Mouse (Mus musculus) regulatory T cell (primary cell): ENCODE results near the gene Jazf1.

Experiments used
- in situ Hi-C: fragments of 300-600 bp; cut with MboI, MseI; formaldehyde crosslinking; loops from one replicate; pipeline ENCODE4 v1.15.1; 2025; ENCODE audit warnings: high pct_unique_total_duplicates

Jazf1 gene

GRCm38 (mm10) chr6:53010286-53010685 is 58.1 kb downstream of the Jazf1 start:
- in situ Hi-C loops: no loop called here

DNA sequence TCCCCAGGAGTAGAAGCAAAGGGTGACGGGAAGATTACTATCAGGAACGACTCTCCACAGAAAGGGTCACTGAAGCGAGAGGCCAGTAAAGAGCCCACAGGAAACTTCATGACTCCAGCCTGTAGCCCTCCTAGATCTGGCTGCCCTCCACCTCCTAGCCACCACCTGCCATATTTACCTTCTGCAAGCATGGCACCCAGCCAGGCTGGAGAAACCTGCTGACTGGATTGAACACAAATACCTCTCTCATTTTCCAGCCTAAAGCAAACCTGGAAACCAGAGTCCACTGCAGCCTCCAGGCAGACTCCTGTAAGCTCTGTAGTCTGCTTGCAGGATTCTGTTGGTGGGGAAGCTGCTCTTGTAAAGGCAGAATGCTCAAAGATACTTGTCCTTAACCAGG is 62.4 kb downstream of the Jazf1 start:
- in situ Hi-C loops: no loop called here

DNA sequence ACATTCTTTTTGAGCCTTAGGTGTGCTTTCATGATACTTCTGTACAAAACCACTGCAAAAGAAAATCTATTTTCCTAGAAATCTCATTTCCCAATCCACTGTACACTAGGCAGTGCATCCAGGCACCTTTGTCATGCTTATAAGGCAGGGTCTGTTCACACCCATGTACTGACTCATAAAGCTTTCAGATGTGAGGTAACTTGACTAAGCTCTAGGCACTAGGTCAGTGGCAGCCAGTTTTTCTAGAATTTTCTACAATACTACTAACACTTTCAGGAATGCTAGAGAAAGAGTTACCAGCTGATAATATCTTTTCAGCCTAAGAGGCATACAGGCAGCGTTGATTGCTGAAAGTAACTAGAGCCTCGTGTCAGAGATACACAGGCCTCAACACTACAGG is 62.9 kb downstream of the Jazf1 start:
- in situ Hi-C loops: no loop called here

DNA sequence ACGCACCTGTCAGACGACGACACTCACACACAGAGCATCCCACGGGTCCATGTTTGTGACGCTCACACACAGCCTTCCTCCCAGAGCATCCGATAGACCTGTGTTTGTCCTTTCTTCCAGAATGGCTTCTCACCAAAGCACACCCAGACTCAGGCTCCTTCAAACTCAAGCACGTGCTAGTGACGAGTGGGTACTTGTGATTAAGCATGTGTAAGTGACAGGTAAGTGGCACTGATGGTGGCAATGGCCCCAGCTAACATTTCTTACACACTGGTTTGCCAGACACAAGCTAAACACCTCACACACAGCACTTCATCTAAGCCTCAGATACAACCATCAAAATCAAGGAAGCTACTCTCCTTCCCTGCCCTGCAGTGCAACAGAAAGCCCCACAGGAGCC is 77.6 kb downstream of the Jazf1 start:
- in situ Hi-C loops: no loop called here

DNA sequence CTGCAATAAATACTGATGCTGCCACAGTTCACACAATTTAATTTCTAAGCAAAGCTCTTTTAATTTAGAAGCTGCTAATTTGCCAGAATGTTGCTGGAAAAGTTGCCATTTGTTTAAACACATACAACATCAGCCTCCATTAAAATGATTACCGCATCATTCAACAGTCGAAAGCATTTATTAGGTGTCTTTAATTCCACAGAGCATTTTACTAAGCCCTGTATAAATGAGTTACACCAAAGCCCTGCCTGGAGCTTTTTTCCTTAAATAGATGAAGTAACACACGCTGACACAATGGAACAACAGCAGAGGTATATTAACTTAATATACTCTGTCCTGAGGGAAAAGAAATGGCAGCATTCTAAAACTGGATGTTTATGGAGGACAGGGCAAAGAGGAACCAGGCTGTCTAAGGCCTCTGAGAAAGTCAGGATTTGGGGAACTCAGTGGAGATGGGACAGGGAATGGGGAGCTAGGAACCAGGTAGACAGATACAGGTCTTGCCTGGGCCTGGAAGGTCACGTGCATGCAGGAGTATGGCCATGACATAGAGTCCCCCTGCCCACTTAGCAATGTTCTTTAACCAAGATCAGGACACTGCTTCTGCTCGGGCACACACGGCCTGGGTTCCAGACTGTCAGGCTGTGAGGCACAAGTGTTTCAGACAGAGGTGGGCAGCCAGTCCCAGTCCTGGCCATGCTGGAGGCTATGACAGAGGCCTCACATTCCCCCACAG is 80.4 kb downstream of the Jazf1 start:
- in situ Hi-C loops: no loop called here

GRCm38 (mm10) chr6:52987391-52987790 is 81.0 kb downstream of the Jazf1 start:
- in situ Hi-C loops: no loop called here

DNA sequence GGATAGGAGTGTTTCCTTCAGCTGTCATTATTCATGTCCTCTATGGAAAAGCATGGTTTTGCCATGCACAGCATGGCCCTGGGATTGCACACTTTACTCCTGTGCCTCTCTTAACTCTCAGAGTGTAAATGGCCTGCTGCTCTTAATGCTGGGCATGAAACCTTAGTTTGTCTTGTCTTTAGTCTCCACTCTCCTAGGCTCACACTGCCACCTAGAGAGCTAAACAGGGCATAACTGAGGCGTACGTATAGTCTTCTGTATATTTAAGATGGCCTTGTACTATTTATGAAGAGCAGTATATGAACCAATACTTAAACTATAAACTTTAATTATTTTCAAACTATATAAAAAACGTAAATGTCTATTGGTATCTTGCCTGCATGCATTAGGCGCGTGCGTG is 86.3 kb downstream of the Jazf1 start:
- in situ Hi-C loops: no loop called here

DNA sequence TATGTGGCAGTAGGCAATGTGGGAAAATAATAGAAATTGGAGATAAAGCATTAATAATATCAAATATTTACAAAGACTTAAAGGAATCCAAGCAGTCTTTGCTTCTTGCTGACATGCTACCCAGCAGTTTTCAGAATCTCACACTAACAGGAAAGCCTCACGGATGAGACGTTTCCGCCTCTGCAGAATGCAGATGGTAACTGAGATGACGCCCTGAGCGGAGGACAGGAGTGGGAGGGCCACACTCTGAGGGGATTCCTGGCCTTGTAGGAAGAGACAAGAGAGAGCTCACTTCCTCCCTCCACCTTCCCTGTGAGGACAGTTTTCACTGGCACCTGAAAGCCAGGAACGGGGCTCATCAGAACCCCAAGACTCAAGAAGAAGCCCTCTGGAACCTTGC is 88.9 kb downstream of the Jazf1 start:
- in situ Hi-C loops: no loop called here

DNA sequence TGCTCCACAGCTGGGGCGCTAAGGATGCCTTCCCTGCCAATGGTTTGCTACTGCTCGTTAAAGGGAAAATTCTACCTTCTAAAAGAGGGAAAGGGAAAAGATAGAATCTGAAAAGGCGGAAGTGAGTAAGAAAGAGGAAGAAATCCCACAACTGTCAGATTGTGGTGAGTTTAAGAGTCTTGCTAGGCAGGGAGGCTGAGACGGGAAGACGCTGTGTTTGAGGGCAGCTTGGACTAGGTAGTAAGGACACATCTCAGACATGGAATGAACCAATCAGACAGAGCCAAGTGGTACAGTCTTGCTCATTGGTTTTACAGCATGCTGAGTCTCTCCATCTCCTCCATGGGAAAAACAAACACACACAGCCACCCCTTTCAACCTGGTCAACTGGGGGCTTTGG is 95.1 kb downstream of the Jazf1 start:
- in situ Hi-C loops: loop anchor here (5.0 kb wide), 1 partner anchor 51 kb away; no protein-coding TSS in a partner anchor

GRCm38 (mm10) chr6:52972138-52972537 is 96.3 kb downstream of the Jazf1 start:
- in situ Hi-C loops: loop anchor here (5.0 kb wide), 1 partner anchor 50 kb away; no protein-coding TSS in a partner anchor

DNA sequence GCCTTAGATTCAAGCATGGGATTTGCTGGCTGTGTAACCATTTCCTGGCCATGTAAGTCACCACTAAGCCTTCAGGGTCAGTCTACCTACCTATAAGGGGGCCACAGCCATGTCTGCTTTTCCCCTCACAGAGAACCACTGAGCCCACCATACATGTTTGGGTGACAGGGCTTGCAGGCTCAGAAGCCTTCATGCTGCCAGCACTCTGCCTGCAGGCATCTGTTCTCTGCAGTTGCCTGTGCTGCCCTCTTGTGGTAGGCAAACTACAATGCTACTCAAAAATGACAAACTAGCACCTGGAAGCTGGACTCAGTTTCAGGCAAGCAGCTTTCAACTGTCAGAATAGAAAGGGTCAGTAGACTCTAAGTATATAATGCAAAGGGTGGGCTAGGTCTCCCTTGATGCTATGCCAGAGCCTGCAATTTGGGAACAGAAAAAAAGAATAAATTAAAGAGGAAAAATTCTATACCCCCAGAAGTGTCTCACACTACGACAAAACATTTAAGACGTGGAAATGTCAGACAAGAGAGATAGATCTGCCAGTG is 98.6 kb downstream of the Jazf1 start:
- in situ Hi-C loops: loop anchor here (5.0 kb wide), 1 partner anchor 47 kb away; no protein-coding TSS in a partner anchor

- in situ Hi-C loops: no loop called here
These were observed 100.0 kb downstream of the Jazf1 start for GRCm38 (mm10) chr6:52968346-52968891.

DNA sequence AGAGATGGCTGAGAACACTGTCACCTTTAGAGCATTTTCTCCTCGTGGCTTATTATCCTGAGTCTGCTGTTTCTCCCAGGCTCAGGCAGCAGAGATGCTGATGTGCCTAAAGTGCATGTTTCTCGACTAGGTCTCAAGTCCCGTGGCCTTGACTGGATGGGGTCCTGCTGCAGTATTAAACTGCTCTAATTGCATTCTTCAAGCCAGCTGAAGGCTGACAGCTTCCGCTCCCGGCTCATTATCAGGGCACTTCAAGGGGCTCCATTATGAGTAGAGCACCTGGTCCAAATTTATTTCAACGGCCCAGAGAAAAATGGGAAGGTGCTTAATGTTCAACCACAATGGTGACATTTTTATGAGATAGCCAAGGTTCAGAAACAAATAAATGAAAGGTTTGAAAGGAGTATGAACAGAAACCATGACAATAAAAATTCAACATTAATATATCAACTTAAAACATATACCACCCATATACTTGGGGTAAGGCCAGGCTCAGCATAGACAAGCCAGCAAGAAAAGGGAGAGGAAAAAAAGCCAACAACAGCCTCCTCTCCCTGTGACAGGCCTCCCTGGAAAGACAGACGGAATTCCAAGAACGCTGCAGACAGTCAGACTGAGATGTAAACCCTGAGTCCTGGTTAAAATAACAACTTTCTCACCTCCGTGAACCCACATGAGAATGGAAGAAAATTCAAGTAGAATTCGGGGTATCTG is 100.7 kb downstream of the Jazf1 start:
- in situ Hi-C loops: no loop called here

DNA sequence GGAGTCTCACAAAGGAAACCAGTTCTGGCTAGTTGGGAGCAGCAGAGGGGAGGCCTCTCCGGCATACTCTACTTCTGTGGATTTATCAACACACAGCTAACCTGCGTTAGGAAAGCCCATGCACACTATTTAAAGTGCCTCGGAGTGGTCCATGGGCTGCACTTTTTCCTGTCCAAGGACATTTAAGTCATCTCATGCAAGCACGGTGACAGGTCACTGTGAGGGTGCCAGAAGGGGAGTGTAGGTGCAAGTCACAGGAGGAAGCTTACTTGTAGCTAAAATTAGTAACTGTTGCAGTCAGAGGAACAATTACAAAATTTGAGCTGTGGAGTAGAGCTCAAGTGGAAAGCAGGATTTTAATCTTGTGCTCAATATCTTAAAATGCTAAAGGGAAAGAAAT is 102.4 kb downstream of the Jazf1 start:
- in situ Hi-C loops: no loop called here

- in situ Hi-C loops: no loop called here
These were observed 103.1 kb downstream of the Jazf1 start for GRCm38 (mm10) chr6:52965340-52965739.

- in situ Hi-C loops: no loop called here
These were observed 104.4 kb downstream of the Jazf1 start for GRCm38 (mm10) chr6:52963840-52964690.

DNA sequence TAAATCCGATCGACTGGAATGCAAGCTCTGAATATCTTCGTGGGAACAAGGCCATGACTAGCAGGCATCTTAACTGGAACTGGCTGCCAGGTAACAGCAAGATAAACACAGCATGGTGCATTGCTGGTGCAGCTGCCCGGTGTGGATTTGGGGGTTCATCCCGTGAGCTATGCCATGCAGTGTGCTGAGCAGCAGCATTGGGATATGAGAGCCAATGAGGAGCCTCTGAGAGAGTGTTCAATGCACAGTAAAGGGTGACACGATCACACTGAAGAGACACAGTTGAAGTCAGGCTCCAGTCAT is 105.0 kb downstream of the Jazf1 start:
- in situ Hi-C loops: no loop called here

GRCm38 (mm10) chr6:52962600-52963429 is 105.6 kb downstream of the Jazf1 start:
- in situ Hi-C loops: no loop called here

- in situ Hi-C loops: no loop called here
These were observed 106.6 kb downstream of the Jazf1 start for GRCm38 (mm10) chr6:52961660-52962490.

- in situ Hi-C loops: no loop called here
These were observed 110.7 kb downstream of the Jazf1 start for GRCm38 (mm10) chr6:52957730-52958129.
